Mouse (Mus musculus): Measurements from ENCODE around the gene En1.

En1 gene

GRCm38 (mm10) chr1:120626930-120627621 lies 24.9 kb downstream of the En1 start:
- no peak for DNase-seq (ENCODE audit: low read depth, low spot score)

GRCm38 (mm10) chr1:120627622-120628001 lies 25.4 kb downstream of the En1 start:
- DNase-seq (ENCODE audit: low read depth, low spot score): no peak

GRCm38 (mm10) chr1:120628821-120629220 lies 26.6 kb downstream of the En1 start:
- no peak for DNase-seq (ENCODE audit: low read depth, low spot score)

GRCm38 (mm10) chr1:120643380-120643779 lies 41.2 kb downstream of the En1 start:
- no peak for DNase-seq (ENCODE audit: low read depth, low spot score)

GRCm38 (mm10) chr1:120643848-120644711 lies 41.9 kb downstream of the En1 start:
- no peak for DNase-seq (ENCODE audit: low read depth, low spot score)

GRCm38 (mm10) chr1:120644755-120645154 lies 42.5 kb downstream of the En1 start:
- no peak for DNase-seq (ENCODE audit: low read depth, low spot score)

- DNase-seq (ENCODE audit: low read depth, low spot score): no peak
These were observed 47.9 kb downstream of the En1 start for GRCm38 (mm10) chr1:120650068-120650467.

- DNase-seq (ENCODE audit: low read depth, low spot score): no peak
These were observed 49.8 kb downstream of the En1 start for GRCm38 (mm10) chr1:120651997-120652396.

- DNase-seq (ENCODE audit: low read depth, low spot score): no peak
These were observed 52.8 kb downstream of the En1 start for GRCm38 (mm10) chr1:120654950-120655396.

All from embryo, embryonic 11.5 days (tissue).